Mouse (Mus musculus) lung, adult 18-20 months (tissue): ENCODE results near the gene Hoxd9.
A peak's percentile ranks its signal among the peaks of the same experiment; 100 is the strongest.

Experiments
- DNase-seq, 2 experiments: peaks; one replicate each; pipeline ENCODE4 v3.0.0; 2022; ENCODE audit warnings: mixed read lengths in 2 of 2

Hoxd9 gene

DNA sequence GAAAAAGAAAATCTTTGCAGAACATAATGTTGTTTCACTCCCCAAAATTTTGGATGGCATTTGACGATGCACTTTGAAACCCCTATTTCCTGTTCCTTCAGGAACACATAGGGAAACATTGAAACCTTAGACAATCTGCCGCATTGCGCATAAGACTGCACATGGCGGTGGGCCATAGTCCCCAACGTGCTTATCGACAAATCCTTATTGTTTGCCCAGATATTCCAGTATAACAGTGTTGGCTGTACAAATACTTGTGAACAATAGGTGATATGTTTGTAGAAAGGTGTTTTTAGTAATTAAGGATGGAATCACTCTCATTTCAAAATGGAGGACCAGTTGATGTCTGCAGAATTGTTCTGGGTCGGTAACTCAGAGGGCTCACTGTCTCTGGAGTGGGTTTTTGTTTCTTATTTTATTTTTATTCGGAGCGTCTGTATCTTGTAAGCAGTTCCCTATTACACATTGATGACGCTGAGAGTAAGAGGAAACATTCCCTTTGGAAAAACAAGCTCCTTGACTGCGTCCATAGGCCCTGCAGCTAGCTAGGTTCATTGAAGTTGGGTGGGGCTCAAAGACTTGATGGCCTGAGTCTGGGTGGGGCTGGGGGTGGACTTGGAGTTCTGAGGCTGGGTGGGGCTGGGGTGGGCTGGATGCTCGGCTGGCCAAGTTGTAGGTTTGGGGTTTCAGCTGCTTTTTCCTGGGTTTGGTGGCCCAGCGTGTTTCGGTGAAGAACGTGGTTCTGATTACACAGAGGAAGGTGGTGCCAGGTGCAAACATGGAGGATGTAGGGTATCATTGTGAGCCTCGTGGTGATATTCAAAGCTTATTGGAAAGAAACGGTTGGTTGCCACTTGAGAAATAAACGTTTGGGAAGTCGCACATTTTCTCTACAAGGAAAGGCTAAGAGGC lies 16.0 kb downstream of the Hoxd9 start:
- no peak for DNase-seq

DNA sequence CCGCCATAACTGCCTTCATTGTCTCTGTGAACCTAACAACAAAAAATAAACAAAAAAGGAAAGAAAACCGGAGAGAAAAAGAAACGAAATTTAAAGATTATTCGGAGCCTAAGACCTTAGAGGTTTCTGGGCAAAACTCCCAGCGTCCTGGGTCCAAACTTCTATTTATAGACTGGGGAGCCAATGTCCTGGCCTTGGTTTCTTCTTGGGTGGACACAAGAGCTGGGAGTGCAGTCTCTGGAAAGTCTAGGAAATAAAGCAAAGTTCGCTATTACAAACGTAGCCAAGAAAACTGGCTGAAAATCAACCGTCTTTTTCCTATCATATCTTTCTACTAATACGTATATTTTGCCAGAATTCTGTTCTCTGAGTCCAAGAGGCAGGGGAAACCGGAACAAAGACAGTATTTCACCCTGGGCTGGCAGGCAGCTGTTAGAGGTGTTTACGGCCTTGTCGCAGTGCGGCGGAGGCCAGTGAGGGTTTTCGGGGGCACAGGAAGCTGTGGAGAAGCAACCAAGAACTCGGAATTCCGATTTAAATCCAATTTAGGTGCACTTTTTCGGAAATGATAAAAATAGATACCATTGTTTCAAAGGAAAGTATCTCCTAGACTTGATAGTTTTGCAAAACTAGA lies 16.7 kb downstream of the Hoxd9 start:
- DNase-seq, result no peak

DNA sequence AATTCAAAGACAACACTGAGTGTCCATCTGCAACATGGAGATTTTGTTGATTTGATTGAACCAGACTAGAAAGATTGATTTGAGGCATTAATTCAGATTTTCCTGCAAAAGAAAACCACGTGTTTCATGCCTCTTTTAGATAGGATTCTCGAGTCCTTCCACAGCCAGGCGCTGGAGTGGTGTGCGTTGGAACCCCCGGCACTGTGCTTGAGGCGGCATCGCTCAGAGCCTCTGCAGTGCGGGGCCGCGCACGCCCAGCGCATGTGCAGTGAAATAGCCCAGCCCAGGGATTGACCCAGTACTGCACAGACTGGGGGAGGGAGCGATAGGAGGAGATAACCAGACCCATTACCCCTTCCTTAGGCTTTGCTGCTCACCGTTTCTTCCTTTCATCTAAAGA lies 17.4 kb downstream of the Hoxd9 start:
- no peak for DNase-seq

DNA sequence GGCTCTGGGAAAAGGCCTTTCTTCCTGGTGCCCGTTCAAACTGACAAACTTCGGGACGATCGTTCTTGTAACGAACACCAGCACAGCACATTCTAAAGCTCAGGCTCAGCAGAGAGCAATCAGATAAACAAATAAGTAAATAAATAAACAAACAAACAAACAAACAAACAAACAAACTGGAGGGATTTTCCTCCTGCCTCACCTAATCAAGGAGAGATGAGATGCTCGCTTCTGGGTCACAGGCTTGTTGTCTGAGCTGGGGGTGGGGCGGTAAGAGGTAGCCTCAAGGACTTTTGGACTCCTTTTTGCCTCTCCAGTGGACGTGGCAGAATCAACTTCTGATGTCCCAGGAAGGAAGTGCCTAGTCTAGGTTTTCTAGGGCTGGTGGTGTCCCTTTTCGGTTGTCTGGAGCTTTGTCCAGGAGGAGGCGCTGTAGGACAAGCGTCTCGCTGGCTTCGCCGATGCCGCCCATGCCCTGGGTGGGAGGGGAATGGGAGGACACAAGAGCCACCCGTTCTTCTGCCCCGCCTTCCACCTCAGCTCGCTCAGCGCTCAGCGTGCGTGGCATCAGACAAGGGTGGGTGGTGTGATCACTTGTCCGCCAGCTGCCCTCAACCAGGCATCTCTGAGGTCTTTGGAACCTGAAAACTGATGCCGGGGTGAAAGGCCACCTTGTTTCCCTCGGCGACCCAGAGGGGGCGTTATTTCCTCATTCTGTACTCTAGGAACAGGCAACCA lies 18.1 kb downstream of the Hoxd9 start:
- DNase-seq, result peak; percentile 66 to 77

DNA sequence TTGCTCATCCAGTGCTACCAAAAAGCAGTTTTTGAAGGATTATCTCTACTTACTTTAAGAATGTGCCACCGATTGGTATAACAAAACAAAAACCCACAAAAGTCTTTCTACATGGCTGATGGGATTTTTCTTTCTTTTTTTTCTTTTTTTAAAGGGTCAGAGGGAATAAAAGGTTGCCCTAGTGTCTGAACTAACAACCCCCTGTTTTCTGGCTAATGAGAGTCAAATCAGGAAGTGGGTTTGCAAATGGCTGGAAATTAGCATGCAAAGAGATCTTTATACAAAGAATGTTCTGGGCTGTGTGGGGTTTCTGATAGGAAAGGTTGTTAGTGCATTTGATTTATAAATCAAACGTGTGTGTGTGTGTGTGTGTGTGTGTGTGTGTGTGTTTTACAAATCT lies 22.9 kb downstream of the Hoxd9 start:
- DNase-seq, result no peak

DNA sequence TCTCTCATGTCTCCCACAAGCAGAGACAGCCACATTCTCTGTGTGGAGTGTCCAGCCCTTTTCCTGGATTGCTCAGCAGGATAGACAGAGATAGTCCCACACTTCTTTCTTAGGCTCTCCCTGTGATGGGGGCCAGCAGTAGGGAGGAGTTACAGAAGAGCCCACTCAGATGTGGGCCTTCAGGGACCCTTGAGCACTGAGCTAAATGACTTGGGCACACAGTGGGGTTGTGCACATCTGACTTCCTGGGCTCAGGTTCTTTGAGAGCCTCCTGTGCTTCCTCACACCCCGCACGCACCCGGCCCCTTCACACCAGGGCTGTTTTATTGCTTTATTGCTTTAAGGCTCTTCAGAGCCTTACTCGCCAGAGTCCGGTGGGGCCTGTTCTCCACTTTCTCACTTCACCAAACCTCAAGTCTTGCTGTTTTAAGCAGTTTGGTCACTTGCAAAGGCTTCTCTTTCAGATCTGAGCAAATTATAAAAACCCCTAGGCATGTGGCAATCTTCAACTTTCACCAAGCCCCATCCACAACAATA lies 23.5 kb downstream of the Hoxd9 start:
- DNase-seq, result no peak

DNA sequence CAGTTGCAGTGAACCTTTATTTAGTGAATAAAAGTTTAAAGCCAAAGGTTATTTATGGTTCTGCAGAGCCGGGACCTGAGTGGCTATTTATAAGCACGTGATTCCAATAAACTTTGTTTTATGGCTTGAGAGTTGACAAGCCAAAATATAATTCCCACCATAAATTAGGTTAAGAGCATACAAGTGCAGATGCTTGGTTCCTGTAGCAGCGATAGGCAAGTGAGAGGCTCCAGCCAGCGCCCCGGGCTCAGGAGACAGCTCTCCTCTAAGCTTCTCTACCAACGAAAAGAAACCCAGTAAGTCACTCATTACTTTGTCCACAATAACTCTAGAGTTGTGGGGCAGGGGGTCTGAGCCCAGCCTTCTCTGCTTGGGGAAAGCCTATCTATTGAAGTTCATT lies 24.4 kb downstream of the Hoxd9 start:
- DNase-seq, result no peak

DNA sequence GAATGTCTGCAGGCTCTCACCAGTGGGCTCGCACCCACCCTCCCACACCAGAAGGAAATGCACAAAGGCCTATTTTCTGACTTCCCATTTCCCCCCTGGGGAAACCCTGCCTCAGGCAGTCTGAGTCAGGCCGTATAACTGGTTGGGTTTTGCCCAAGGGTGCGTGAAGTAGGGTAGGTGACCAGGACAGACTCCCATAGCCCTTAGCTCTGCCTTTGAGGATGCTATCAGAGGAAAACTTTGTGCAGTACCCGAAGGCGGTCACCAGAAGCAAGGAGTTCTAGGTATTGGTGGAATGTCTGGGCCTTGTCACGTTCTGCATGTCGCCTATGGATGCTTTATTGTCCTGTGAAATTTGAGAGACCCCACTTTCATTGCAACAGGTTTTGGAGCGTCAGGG lies 25.4 kb downstream of the Hoxd9 start:
- DNase-seq, result no peak

DNA sequence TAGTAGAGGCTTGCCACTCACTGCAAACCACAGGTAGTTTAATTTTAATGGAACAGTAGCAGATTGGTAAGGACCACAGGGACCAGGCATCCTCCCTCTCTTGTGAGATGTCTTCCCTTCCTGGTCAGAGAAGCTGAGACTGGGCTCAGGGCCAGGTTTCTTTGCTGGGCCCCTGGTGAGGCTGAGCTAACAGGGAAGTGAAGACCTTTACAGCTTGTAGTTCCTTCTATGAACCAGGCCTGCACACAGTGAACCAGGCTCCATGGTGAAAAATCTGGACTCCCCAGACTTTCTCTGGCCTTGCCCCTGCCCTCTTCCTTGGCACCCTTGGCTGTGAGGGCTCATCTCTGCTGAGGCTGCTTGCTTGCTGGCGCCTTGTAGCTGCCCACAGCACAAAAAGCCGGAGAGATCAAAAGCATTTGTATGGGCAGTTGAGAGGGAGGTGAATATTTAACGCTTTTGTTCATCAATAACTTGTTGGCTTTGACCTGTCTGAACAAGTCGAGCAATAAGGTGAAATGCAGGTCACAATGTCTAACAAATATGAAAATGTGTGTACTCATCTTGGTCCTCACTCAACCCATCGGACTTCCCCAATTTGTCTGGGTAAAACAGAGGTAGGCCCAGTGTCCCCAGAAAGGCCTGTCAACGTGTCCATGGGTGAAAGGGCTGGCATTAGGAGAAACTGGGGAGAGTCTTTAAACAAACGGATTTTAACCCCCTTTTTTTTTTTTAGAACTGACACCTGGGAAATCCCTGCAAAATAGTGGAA lies 26.9 kb downstream of the Hoxd9 start:
- DNase-seq, result no peak

DNA sequence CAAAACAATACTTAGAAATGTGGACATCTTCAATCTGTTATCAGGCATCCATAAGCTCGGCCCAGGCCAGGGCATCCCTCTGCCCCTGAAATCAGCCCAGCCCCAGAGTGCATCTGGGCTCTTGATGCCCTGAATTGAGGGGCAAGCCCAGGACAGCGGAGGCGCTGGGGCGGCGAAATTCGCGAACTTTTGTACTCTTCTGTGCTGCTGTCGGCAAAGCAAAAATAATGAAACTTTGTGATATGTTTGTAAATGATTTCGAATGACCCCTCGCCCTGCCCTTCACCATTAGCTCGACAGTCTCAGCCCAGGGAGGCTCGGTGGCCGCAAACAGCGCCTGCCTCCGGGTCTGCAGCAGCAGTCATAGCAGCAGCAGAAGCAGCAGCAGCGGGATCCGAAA lies 27.6 kb downstream of the Hoxd9 start:
- DNase-seq, result no peak

DNA sequence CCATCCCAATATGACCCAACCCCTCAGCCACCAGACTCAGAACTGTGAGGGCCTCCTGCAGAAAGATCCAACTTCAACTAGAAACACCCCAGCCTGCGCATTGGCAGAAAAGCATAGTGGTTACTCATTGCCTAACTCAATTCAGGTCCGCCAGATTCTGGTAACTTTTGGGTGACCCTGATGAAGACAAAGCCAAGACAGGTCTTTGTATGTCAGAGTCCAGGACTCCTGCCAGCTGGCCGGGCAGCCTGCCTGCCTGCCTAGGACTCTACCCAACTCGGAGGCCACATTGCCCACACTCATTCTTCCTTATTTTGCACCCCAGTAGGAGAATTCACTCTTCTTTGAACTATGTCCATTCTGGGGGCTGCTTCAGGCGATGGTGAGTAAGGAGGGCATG lies 29.0 kb downstream of the Hoxd9 start, which contains the start of gene Gm28230:
Gene Gm28230 (plus strand): TSS at position 178 of the 400 bp plus-strand sequence.
- DNase-seq, result no peak

DNA sequence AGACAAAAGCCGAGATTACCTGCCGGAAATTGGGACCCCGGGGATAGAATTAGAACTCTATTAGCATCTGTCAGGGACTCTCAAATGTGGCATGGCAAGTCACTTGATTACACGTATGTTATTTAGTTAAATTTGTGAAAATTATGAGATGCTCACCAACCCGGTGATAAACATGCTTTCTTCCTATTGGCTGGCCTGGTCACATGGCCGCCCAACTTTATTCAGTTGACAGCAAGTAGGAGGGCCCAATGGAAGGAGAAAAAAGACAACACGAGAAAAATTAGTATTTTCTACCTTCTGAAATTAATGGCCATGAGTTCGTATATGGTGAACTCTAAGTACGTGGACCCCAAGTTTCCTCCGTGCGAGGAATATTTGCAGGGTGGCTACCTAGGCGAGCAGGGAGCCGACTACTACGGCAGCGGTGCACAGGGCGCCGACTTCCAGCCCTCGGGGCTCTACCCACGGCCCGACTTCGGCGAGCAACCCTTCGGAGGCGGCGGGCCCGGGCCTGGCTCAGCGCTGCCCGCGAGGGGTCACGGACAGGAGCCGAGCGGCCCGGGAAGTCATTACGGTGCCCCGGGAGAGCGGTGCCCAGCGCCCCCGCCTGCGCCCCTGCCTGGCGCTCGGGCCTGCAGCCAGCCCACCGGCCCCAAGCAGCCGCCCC lies 29.6 kb downstream of the Hoxd9 start:
- DNase-seq, result no peak

DNA sequence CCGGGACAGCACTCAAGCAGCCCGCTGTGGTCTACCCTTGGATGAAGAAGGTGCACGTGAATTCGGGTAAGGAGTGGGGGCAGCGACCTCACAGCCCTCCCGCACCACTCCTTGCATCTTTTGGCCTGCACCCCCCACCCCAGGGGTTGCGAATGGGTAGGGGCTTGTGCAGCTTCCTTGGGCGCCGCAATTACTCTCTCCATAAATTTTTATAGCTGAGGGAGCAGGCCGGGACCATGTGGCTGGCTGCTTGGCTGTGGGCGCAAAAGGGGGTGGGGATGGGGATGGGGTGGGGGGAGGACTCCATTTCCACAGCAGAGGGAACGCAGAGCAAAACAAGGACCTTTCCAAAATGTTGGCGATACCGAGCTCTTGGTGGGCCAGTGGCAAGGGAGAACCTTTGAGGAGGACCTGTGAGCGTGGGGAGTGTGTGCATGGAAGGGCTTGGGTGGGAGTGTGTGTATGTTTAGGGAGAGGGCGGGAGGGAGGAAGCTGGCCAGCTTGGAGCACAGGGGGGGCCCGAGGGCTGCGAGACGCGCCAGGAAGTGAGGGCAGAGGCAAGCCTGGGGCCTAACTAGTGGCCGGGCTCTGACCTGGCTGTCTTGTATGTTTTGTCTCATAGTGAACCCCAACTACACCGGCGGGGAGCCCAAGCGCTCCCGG lies 30.2 kb downstream of the Hoxd9 start:
- no peak for DNase-seq

DNA sequence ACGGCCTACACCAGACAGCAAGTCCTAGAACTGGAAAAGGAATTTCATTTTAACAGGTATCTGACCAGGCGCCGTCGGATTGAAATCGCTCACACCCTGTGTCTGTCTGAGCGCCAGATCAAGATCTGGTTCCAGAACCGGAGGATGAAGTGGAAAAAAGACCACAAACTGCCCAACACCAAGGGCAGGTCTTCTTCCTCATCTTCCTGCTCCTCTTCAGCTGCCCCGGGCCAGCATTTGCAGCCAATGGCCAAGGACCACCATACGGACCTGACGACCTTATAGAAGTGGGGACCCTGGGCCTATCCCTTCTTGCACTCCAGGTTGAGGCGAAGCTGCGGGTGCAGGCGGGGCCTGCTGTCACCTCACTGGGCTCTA lies 30.8 kb downstream of the Hoxd9 start:
- DNase-seq, result no peak

DNA sequence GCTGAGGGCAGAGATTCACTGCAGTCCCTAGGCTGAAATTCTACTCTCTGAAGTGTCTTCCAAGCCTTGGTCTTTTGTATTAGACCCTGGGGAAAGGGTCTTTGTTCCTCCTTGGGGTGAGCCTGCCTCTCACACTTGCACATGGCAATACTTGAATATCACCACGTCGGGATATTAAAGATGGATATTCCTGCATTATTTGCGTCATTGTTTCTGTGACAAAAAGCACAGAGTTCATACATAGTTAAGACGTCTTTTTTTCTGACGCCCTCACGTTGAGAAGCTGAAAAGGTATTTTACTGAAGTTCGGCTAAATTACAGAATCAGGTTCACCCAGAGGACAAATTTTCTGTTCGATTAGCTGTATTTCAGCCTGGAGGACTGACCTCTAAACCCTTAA lies 32.8 kb downstream of the Hoxd9 start:
- DNase-seq, result no peak

DNA sequence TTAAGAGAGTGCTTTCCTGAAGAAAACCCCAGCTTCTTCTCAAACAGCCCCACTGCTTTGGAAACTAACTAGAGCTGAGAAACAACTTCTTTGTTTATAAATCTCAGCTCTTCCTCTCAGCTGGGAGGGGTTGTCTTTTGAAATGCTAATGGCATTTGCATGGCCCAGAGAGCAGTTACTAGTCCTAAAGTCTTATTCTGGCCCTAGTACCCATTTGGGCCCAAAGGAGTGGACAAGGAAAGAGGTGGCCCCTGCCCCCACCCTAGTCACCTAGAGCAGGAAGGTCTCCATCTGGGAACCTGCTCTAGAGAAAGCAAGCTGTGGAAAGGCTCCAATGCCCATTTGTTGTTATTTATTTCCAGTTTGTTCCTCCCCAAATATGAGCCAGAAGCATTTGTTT lies 33.5 kb downstream of the Hoxd9 start:
- DNase-seq, result no peak

DNA sequence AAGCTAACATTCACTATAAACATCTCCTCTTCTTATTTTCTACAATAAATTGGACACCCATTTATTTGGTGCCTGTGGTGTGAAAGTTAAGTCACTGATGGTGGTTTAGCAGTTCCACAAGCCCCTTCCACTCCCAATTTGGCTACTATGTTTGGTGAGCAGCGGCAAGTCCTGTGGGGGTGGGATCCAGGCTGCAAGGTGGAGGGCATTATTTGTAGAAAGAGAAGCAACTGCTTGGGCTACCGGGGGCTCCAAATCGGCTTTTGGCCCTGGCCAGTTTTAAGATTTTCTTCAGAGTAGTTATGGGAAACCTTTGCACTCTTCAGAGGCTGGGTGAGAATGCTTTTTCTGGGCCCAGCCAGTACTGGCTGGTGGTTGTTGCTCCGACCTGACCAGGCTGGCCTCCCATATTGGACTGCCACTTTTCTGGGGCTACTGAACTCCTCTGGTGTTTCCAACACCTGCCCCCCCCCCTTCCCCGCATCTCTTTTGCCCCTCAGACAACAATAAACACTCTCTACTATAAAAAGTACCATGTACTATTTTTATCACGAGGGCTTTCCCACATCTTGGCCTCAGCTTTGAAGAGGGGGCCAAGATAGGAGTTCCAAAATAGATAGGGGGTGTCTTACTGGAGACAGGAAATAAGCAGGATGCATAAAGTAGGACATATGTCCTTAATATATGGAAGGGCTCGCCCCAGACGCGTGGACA lies 34.4 kb downstream of the Hoxd9 start:
- no peak for DNase-seq

DNA sequence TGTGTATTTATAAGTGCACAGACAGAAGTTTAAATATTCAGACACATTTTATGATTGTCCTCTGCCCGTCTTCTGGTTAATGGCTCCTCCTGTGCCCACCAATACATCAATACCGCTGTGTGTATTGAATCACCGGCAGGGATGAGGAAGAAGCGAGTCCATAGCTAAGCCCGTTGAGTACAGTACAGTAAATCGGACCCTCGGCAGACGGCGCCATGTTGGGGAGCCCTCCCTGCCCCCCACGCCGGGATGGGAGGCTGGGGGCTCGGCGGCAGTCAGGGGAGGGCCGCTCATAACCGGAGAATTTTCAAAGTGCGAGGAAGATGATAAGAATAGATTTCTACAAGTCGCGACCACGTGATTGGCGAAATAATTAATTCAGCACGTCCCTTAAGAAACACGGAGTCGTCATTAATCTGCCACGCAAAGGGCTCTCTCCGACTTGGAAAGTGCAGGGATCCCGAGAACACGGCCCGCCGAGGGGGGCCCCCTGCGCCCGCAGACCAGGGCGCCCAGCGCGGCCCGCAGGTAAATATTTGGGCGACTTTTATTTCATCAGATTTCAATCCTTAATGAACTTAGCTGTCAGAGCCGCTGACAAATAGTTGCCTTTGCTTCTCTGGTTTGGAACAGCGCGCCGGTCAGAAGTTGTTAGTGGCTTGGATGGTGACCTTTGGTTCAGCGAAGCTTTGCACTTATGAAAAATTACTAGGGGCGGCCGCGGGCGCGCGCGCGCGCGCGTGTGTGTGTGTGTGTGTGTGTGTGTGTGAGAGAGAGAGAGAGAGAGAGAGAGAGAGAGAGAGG lies 35.2 kb downstream of the Hoxd9 start:
- DNase-seq, result no peak

DNA sequence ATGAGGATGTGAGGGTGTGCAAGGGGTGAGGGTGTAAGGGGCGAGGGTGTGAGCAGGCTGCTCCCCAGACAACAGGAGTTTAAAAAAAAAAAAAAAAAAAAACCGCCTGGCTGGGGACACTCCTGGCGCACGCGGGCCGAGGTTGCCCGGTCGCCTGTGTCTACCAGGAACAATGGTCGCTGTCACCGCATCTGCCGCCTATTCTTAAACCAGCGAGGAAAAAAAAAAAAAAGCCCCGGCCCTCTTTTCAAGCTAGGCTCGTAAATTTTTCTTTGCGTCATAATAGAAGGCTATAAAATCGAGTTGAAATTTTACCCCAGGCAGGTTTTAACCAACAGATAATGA lies 35.8 kb downstream of the Hoxd9 start:
- no peak for DNase-seq

DNA sequence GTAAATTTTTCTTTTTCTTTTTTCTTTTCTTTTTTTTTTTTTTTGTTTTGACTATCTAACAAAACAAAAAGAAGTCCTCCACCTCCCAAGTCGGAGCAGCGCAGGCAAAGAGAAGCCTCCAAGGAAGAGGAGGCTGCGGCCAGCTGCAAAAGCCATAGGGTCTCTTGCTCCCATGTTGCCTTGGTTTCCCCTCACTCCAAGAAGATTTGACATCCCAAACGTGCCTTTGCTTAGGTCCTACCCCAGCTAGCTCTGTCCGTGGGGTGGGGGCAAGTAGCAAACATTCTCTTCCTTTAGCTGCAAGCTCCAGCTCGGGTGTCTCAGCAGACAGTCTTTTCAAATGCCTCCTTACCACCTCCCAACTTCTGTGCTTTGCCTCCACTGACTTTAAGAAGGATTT lies 36.2 kb downstream of the Hoxd9 start:
- no peak for DNase-seq
